Mouse (Mus musculus) midbrain, embryonic 16.5 days (tissue): ENCODE data around the gene Acox1. TPM values are rescaled to one million over a fixed set of nuclear protein-coding genes. Genes with fewer than 3 reads are reported as not detected.
A peak's percentile ranks its signal among the peaks of the same experiment; 100 is the strongest.

Experiments used
- ATAC-seq: fragments of 200-750 bp; cut with Nextera tagmentation; 2 replicates; pipeline ENCODE4 v1.8.0; 2017; ENCODE audit warnings: moderate TSS enrichment
- H3K27ac ChIP-seq: fragments of 300-500 bp; sonication (generic); 2 replicates; pipeline ENCODE4 v1.5.1; 2014; ENCODE audit warnings: mild to moderate bottlenecking, low read length, mixed read lengths
- H3K27me3 ChIP-seq: fragments of 300-500 bp; sonication (generic); 2 replicates; pipeline ENCODE4 v1.6.1; 2014; ENCODE audit warnings: low read depth, low read length, mixed read lengths; ENCODE audit not compliant: control insufficient read depth, insufficient read depth
- H3K36me3 ChIP-seq: fragments of 300-500 bp; sonication (generic); 2 replicates; pipeline ENCODE4 v1.6.1; 2014; ENCODE audit warnings: mild to moderate bottlenecking, low read length, moderate library complexity, mixed read lengths; ENCODE audit not compliant: control insufficient read depth, insufficient read depth
- H3K4me1 ChIP-seq: fragments of 300-500 bp; sonication (generic); 2 replicates; pipeline ENCODE4 v1.6.1; 2014; ENCODE audit warnings: mild to moderate bottlenecking, low read length, mixed read lengths; ENCODE audit not compliant: control insufficient read depth, insufficient read depth
- H3K4me2 ChIP-seq: fragments of 300-500 bp; sonication (generic); 2 replicates; pipeline ENCODE4 v1.6.1; 2014; ENCODE audit warnings: mild to moderate bottlenecking, low read length, mixed read lengths
- H3K4me3 ChIP-seq: fragments of 300-500 bp; sonication (generic); 2 replicates; pipeline ENCODE4 v1.5.1; 2014; ENCODE audit warnings: low read depth, mild to moderate bottlenecking, low read length, moderate library complexity, mixed read lengths
- H3K9ac ChIP-seq: fragments of 300-500 bp; sonication (generic); 2 replicates; pipeline ENCODE4 v1.6.1; 2014; ENCODE audit warnings: low read depth, low read length, mixed read lengths
- H3K9me3 ChIP-seq: fragments of 300-500 bp; sonication (generic); replicated peaks from 2 replicates; pipeline ENCODE4 v1.6.1; 2014; ENCODE audit warnings: mild to moderate bottlenecking, low read length, mixed read lengths; ENCODE audit not compliant: control insufficient read depth, poor library complexity, severe bottlenecking
- WGBS: fragments of 180-500 bp; shearing (Covaris S2); extraction: QIAGEN DNeasy Blood & Tissue Kit; methylation state at CpG from one replicate; pipeline ENCODE4 v1.1.7; 2014; 5-methylcytosine and 5-hydroxymethylcytosine counted together
- polyA plus RNA-seq: library from polyadenylated mRNA; unstranded; fragments of >200 nt; fragmentation: Nextera tagmentation; extraction: Ambion mirVana; gene quantifications from 2 replicates; pipeline ENCODE4 v1.2.1, GENCODE M21; 2015

Acox1 gene
- polyA plus RNA-seq, 1 experiment from 2014 or later = 71.5 TPM

GRCm38 (mm10) chr11:116186360-116186759, 12.5 kb downstream of the Acox1 start:
- no peaks in the 10 kb centered on the region for H3K9me3 ChIP-seq
- H3K27me3 ChIP-seq = no peaks in the 10 kb centered on the region
- no peak for ATAC-seq
- H3K9ac ChIP-seq = no peak overlapping the region
- 85% methylated on average over 11 of the region's 11 CpGs for WGBS
- H3K4me1 ChIP-seq = peaks cover 4% of the 10 kb centered on the region; the same call in 1 of the 2 replicates
- H3K4me3 ChIP-seq = no peak overlapping the region
- peak overlapping the region; percentile 19; the same call in 1 of the 2 replicates for H3K27ac ChIP-seq
- H3K4me2 ChIP-seq = no peak overlapping the region
- H3K36me3 ChIP-seq = peaks cover 24% of the 10 kb centered on the region

- Histone ChIP-seq H3K36me3 (peaks cover 21% of the 10 kb centered on the region), H3K4me3 (no peak overlapping the region), H3K4me1 (peaks cover 4% of the 10 kb centered on the region; the same call in 1 of the 2 replicates), H3K27me3 (no peaks in the 10 kb centered on the region), H3K9me3 (no peaks in the 10 kb centered on the region), H3K4me2 (no peak overlapping the region), H3K9ac (no peak overlapping the region), H3K27ac (no peak overlapping the region)
- WGBS = 80% methylated on average over 3 of the region's 3 CpGs
- 0 out of 2 replicates have a peak, but pooled peaks have one; percentile 51 for ATAC-seq
Measured at GRCm38 (mm10) chr11:116185836-116186235, 13.0 kb downstream of the Acox1 start.

GRCm38 (mm10) chr11:116178411-116179121, 20.3 kb downstream of the Acox1 start:
- H3K27ac ChIP-seq = no peak overlapping the region
- WGBS = 92% methylated on average over 20 of the region's 20 CpGs

GRCm38 (mm10) chr11:116176010-116176409, 22.8 kb downstream of the Acox1 start:
- no peak overlapping the region for H3K4me2 ChIP-seq
- H3K27ac ChIP-seq = no peak overlapping the region
- peaks cover 59% of the 10 kb centered on the region for H3K36me3 ChIP-seq
- no peak overlapping the region for H3K9ac ChIP-seq
- H3K4me1 ChIP-seq = no peaks in the 10 kb centered on the region
- 82% methylated on average over 7 of the region's 7 CpGs for WGBS
- no peaks in the 10 kb centered on the region for H3K9me3 ChIP-seq
- H3K27me3 ChIP-seq = no peaks in the 10 kb centered on the region
- ATAC-seq = no peak
- no peak overlapping the region for H3K4me3 ChIP-seq

More at GRCm38 (mm10) chr11:116178411-116179121, 20.3 kb downstream of the Acox1 start:
- H3K9ac ChIP-seq = no peak overlapping the region
- H3K4me1 ChIP-seq = no peaks in the 10 kb centered on the region
- H3K9me3 ChIP-seq = no peaks in the 10 kb centered on the region
- no peaks in the 10 kb centered on the region for H3K27me3 ChIP-seq
- H3K36me3 ChIP-seq = peaks cover 55% of the 10 kb centered on the region
- H3K4me3 ChIP-seq = no peak overlapping the region
- ATAC-seq = no peak
- H3K4me2 ChIP-seq = no peak overlapping the region

- ATAC-seq = no peak
- no peak overlapping the region for H3K4me3 ChIP-seq
- no peaks in the 10 kb centered on the region for H3K9me3 ChIP-seq
- H3K4me2 ChIP-seq = no peak overlapping the region
- WGBS = 93% methylated on average over 22 of the region's 22 CpGs
- H3K27ac ChIP-seq = no peak overlapping the region
- H3K4me1 ChIP-seq = no peaks in the 10 kb centered on the region
- H3K36me3 ChIP-seq = peaks cover 50% of the 10 kb centered on the region
- no peak overlapping the region for H3K9ac ChIP-seq
- H3K27me3 ChIP-seq = no peaks in the 10 kb centered on the region
Measured at GRCm38 (mm10) chr11:116174775-116175448, 23.9 kb downstream of the Acox1 start.

GRCm38 (mm10) chr11:116171959-116172358, 26.9 kb downstream of the Acox1 start:
- no peaks in the 10 kb centered on the region for H3K9me3 ChIP-seq
- no peak overlapping the region for H3K27ac ChIP-seq
- no peak for ATAC-seq
- H3K4me2 ChIP-seq = no peak overlapping the region
- H3K27me3 ChIP-seq = no peaks in the 10 kb centered on the region
- H3K36me3 ChIP-seq = peaks cover 32% of the 10 kb centered on the region
- H3K4me3 ChIP-seq = no peak overlapping the region
- H3K4me1 ChIP-seq = peaks cover 4% of the 10 kb centered on the region
- no peak overlapping the region for H3K9ac ChIP-seq
- WGBS = 79% methylated on average over 2 of the region's 2 CpGs

GRCm38 (mm10) chr11:116170003-116170800, 28.6 kb downstream of the Acox1 start:
- no peak overlapping the region for H3K4me3 ChIP-seq

GRCm38 (mm10) chr11:116169214-116169613, 29.6 kb downstream of the Acox1 start:
- Histone ChIP-seq H3K36me3 (peaks cover 17% of the 10 kb centered on the region), H3K4me1 (peaks cover 17% of the 10 kb centered on the region), H3K27me3 (no peaks in the 10 kb centered on the region), H3K27ac (no peak overlapping the region), H3K4me2 (no peak overlapping the region), H3K4me3 (no peak overlapping the region), H3K9ac (no peak overlapping the region), H3K9me3 (no peaks in the 10 kb centered on the region)
- 87% methylated on average over 3 of the region's 3 CpGs for WGBS
- no peak for ATAC-seq

More at GRCm38 (mm10) chr11:116170003-116170800, 28.6 kb downstream of the Acox1 start:
- Histone ChIP-seq H3K27me3 (no peaks in the 10 kb centered on the region), H3K9ac (no peak overlapping the region), H3K27ac (no peak overlapping the region), H3K9me3 (no peaks in the 10 kb centered on the region), H3K36me3 (peaks cover 24% of the 10 kb centered on the region), H3K4me1 (peaks cover 17% of the 10 kb centered on the region), H3K4me2 (no peak overlapping the region)
- ATAC-seq = no peak
- 88% methylated on average over 5 of the region's 5 CpGs for WGBS
